8 mouse cellular contexts compared by ENCODE assay signal in the genomic region with DNA sequence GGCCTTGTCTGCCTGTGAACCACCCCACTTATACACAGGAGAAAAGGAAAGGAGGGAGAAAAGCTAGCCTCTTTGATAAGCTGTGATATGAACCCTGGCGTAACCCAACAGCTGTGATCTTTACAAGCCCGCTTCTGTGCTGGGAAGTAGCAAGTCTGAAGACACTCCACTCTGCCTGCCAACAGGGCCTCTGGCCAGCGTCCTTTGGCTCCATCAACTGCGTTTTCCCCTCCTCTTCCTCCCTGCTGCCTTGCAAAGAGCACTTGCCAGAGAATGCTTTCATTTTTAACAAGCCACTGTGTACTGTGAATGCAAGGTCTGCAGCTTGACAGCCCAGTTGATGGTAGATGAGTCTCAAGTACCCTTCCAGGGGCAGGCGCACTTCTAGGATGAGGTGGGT. TPM values are rescaled to one million over a fixed set of nuclear protein-coding genes. Genes with fewer than 3 reads are reported as not detected.
DNase-seq lines count a peak whose midpoint lies in the region; ATAC-seq lines count a peak whose summit lies in the region.

No protein-coding gene starts in this region.

- no peak overlapping the region for H3K4me3 ChIP-seq in hindbrain, embryonic 14.5 days (replicated peaks; ENCODE audit: low read length)
- no peak overlapping the region for H3K4me3 ChIP-seq in hindbrain, embryonic 10.5 days
- no peak overlapping the region for H3K4me3 ChIP-seq in kidney, embryonic 16.5 days (ENCODE audit: low read length)
- no peak overlapping the region for H3K4me3 ChIP-seq in midbrain, embryonic 14.5 days (replicated peaks; ENCODE audit: low read depth, low read length)

- no peak overlapping the region for H3K9ac ChIP-seq in hindbrain, embryonic 14.5 days
- no peak overlapping the region for H3K9ac ChIP-seq in kidney, embryonic 16.5 days (replicated peaks; ENCODE audit: low read length)
- H3K9ac ChIP-seq in midbrain, embryonic 14.5 days (replicated peaks; ENCODE audit: low read length): no peak overlapping the region

- H3K4me2 ChIP-seq in hindbrain, embryonic 14.5 days (replicated peaks): no peak overlapping the region
- no peak overlapping the region for H3K4me2 ChIP-seq in kidney, embryonic 16.5 days (replicated peaks; ENCODE audit: low read depth, low read length)
- no peak overlapping the region for H3K4me2 ChIP-seq in midbrain, embryonic 14.5 days (ENCODE audit: low read length)

- peaks cover 42% of the 10 kb centered on the region for H3K36me3 ChIP-seq in hindbrain, embryonic 14.5 days (replicated peaks; ENCODE audit: control insufficient read depth, insufficient read depth)
- H3K36me3 ChIP-seq in hindbrain, embryonic 10.5 days: peaks cover 84% of the 10 kb centered on the region
- H3K36me3 ChIP-seq in kidney, embryonic 16.5 days (ENCODE audit: insufficient read depth, low read length): peaks cover 23% of the 10 kb centered on the region
- H3K36me3 ChIP-seq in midbrain, embryonic 14.5 days (ENCODE audit: control insufficient read depth, insufficient read depth, low read length): peaks cover 70% of the 10 kb centered on the region

- no peaks in the 10 kb centered on the region for H3K9me3 ChIP-seq in hindbrain, embryonic 14.5 days (ENCODE audit: control insufficient read depth, low read length)
- H3K9me3 ChIP-seq in hindbrain, embryonic 10.5 days: no peaks in the 10 kb centered on the region
- H3K9me3 ChIP-seq in kidney, embryonic 16.5 days (ENCODE audit: low read length): no peaks in the 10 kb centered on the region
- H3K9me3 ChIP-seq in midbrain, embryonic 14.5 days (ENCODE audit: control insufficient read depth, low read length): no peaks in the 10 kb centered on the region

- H3K4me1 ChIP-seq in hindbrain, embryonic 14.5 days (replicated peaks; ENCODE audit: control insufficient read depth, insufficient read depth, low read length): no peaks in the 10 kb centered on the region
- H3K4me1 ChIP-seq in hindbrain, embryonic 10.5 days (replicated peaks): no peaks in the 10 kb centered on the region
- no peaks in the 10 kb centered on the region for H3K4me1 ChIP-seq in kidney, embryonic 16.5 days (ENCODE audit: insufficient read depth, low read length)
- H3K4me1 ChIP-seq in midbrain, embryonic 14.5 days (ENCODE audit: control insufficient read depth, insufficient read depth, low read length): no peaks in the 10 kb centered on the region

- WGBS in hindbrain, embryonic 14.5 days: 84% methylated on average over 5 of the region's 5 CpGs
- 93% methylated on average over 5 of the region's 5 CpGs for WGBS in hindbrain, embryonic 10.5 days
- 83% methylated on average over 5 of the region's 5 CpGs for WGBS in kidney, embryonic 16.5 days
- 95% methylated on average over 5 of the region's 5 CpGs for WGBS in midbrain, embryonic 14.5 days

- H3K27ac ChIP-seq in hindbrain, embryonic 14.5 days: no peak overlapping the region
- H3K27ac ChIP-seq in hindbrain, embryonic 10.5 days: no peak overlapping the region
- H3K27ac ChIP-seq in kidney, embryonic 16.5 days (ENCODE audit: low read length): 0 out of 2 replicates have a peak overlapping the region, but pooled peaks have one; percentile 8
- H3K27ac ChIP-seq in midbrain, embryonic 14.5 days (replicated peaks; ENCODE audit: low read depth, low read length): no peak overlapping the region

- no peaks in the 10 kb centered on the region for H3K27me3 ChIP-seq in hindbrain, embryonic 14.5 days (ENCODE audit: control insufficient read depth, insufficient read depth, low read length)
- H3K27me3 ChIP-seq in hindbrain, embryonic 10.5 days (ENCODE audit: insufficient read depth, poor library complexity, severe bottlenecking): no peaks in the 10 kb centered on the region
- H3K27me3 ChIP-seq in kidney, embryonic 16.5 days (ENCODE audit: insufficient read depth, low read length): no peaks in the 10 kb centered on the region
- H3K27me3 ChIP-seq in midbrain, embryonic 14.5 days (ENCODE audit: control insufficient read depth, insufficient read depth, low read length): no peaks in the 10 kb centered on the region

- no peak for DNase-seq in hindbrain, embryonic 14.5 days (ENCODE audit: low spot score)
- DNase-seq in hindbrain, embryonic 10.5 days (ENCODE audit: low spot score): no peak
- DNase-seq in adrenal gland, postnatal 14 days: peak; percentile 58
- peak; percentile 72 for DNase-seq in gastrocnemius, postnatal 10 days
- peak; percentile 93 for DNase-seq in lung, postnatal 10 days
- no peak for DNase-seq in retina, postnatal 1 day
- DNase-seq in midbrain, embryonic 14.5 days: no peak

- peak; percentile 37; the same call in 1 of the 2 replicates for ATAC-seq in hindbrain, embryonic 14.5 days (ENCODE audit: low FRiP score)
- ATAC-seq in kidney, embryonic 16.5 days (ENCODE audit: low FRiP score, low TSS enrichment): no peak
- ATAC-seq in midbrain, embryonic 14.5 days (ENCODE audit: low FRiP score, low TSS enrichment): no peak

RNA-seq across cellular contexts. Expression of gene Mtss1l, which starts 33.5 kb away (rescaled TPM):
- 32.9 and 36.3 TPM in 2 replicates for polyA plus RNA-seq in hindbrain, embryonic 14.5 days (2014; fragmentation: Nextera tagmentation; extraction: Ambion mirVana)
- 6.4 and 6.9 TPM in 2 replicates for polyA plus RNA-seq in hindbrain, embryonic 10.5 days (2016; fragmentation: Nextera tagmentation; extraction: Ambion mirVana)
- total RNA-seq in adrenal gland, postnatal 14 days (2021): 25.2 and 25.8 TPM in 2 replicates
- 10 to 100 TPM; 58.6 to 71.8 TPM for total RNA-seq in gastrocnemius, postnatal 10 days (2021)
- polyA plus RNA-seq in kidney, embryonic 16.5 days (2015; fragmentation: Nextera tagmentation; extraction: Ambion mirVana): 9.1 and 9.2 TPM in 2 replicates
- polyA plus RNA-seq in midbrain, embryonic 14.5 days (2014; fragmentation: Nextera tagmentation; extraction: Ambion mirVana): 27.5 and 31.4 TPM in 2 replicates

Comparison
In these comparisons a context has a peak if more than half of its experiments do, and no peak if none do; other contexts are left out.
1. DNase-seq: peak in adrenal gland, postnatal 14 days (single experiment), gastrocnemius, postnatal 10 days (single experiment) and lung, postnatal 10 days (single experiment); none in hindbrain, embryonic 14.5 days (single experiment), hindbrain, embryonic 10.5 days (single experiment), retina, postnatal 1 day (single experiment) and midbrain, embryonic 14.5 days (single experiment).